Mouse (Mus musculus) midbrain, embryonic 14.5 days (tissue): ENCODE results near the gene Prrt3. TPM values are rescaled to one million over a fixed set of nuclear protein-coding genes. Genes with fewer than 3 reads are reported as not detected.

Experiments
- ATAC-seq: fragments of 200-750 bp; cut with Nextera tagmentation; 2 replicates; pipeline ENCODE4 v1.8.0; 2017; ENCODE audit warnings: moderate number of reproducible peaks, moderate library complexity; ENCODE audit not compliant: low FRiP score, low TSS enrichment
- DNase-seq: peaks from one replicate; pipeline ENCODE4 v3.0.0-alpha.2; 2015
- H3K27ac ChIP-seq: fragments of 300-500 bp; sonication (generic); replicated peaks from 2 replicates; pipeline ENCODE4 v1.5.1; 2014; ENCODE audit warnings: mild to moderate bottlenecking, low read depth, low read length, moderate library complexity
- H3K27me3 ChIP-seq: fragments of 300-500 bp; sonication (generic); 2 replicates; pipeline ENCODE4 v1.6.1; 2014; ENCODE audit warnings: low read length, control low read depth, mixed read lengths; ENCODE audit not compliant: control insufficient read depth, insufficient read depth
- H3K36me3 ChIP-seq: fragments of 300-500 bp; sonication (generic); 2 replicates; pipeline ENCODE4 v1.6.1; 2014; ENCODE audit warnings: low read length, control low read depth; ENCODE audit not compliant: control insufficient read depth, insufficient read depth
- H3K4me1 ChIP-seq: fragments of 300-500 bp; sonication (generic); 2 replicates; pipeline ENCODE4 v1.6.1; 2014; ENCODE audit warnings: mild to moderate bottlenecking, antibody characterized with exemption, low read length, control low read depth; ENCODE audit not compliant: control insufficient read depth, insufficient read depth
- H3K4me2 ChIP-seq: fragments of 300-500 bp; sonication (generic); 2 replicates; pipeline ENCODE4 v1.6.1; 2014; ENCODE audit warnings: mild to moderate bottlenecking, low read length, moderate library complexity
- H3K4me3 ChIP-seq: fragments of 300-500 bp; sonication (generic); replicated peaks from 2 replicates; pipeline ENCODE4 v1.5.1; 2014; ENCODE audit warnings: low read depth, low read length
- H3K9ac ChIP-seq: fragments of 300-500 bp; sonication (generic); replicated peaks from 2 replicates; pipeline ENCODE4 v1.6.1; 2014; ENCODE audit warnings: mild to moderate bottlenecking, low read length, moderate library complexity
- H3K9me3 ChIP-seq: fragments of 300-500 bp; sonication (generic); 2 replicates; pipeline ENCODE4 v1.6.1; 2016; ENCODE audit warnings: low read length, control low read depth, mixed read lengths; ENCODE audit not compliant: control insufficient read depth
- WGBS: fragments of 180-500 bp; shearing (Covaris S2); extraction: QIAGEN DNeasy Blood & Tissue Kit; methylation state at CpG from one replicate; pipeline ENCODE4 v1.1.7; 2014; 5-methylcytosine and 5-hydroxymethylcytosine counted together
- polyA plus RNA-seq: library from polyadenylated mRNA; unstranded; fragments of >200 nt; fragmentation: Nextera tagmentation; extraction: Ambion mirVana; gene quantifications from 2 replicates; pipeline ENCODE4 v1.2.1, GENCODE M21; 2014

The Prrt3 gene
- polyA plus RNA-seq, 1 experiment from 2014 or later, result 8.2 TPM

DNA sequence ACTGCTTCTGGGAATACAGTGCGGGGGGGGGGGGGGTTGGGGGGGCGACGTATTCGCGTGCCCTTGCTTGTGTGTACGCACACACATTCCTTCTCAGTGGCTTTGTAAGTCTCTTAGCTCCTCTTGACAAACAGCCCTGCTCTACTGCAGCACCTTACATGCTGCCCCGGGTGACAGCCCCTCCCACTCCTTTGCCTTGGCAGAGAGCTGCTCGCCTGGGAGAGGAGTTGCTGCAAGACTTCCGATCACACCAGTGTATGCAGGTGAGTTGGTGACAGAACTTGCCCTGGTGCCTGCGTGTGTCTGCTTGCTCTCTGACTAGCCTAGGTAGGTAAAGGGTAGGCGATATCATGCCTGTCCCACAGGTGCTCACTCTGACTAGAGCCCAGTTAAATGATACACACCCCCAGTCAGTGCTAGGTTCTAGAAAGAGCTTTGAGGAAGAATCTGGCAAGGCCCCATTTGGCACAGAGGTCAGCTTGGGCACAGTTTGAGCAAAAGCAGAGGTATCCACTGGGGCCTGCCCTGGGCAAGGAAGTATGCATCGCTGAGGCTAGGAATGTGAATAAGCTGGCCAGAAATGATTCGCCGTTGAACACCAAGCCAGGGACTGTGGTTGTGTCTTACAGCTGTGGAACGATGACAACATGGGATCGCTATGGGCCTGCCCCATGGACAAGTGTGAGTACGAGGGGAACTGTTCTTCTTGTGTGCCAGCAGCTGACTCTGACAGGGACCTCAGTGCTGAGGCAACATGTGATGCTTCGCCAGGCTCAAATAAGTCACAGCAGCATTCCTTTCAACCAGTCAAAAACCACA is 21.0 kb downstream of the Prrt3 start:
- peaks cover 18% of the 10 kb centered on the region for H3K4me1 ChIP-seq
- whole genome bisulfite sequencing, result 58% methylated on average over 18 of the region's 18 CpGs
- H3K4me3 ChIP-seq, result no peak overlapping the region
- no peak overlapping the region for H3K9ac ChIP-seq
- DNase-seq (no peak), ATAC-seq (no peak)
- no peaks in the 10 kb centered on the region for H3K36me3 ChIP-seq
- no peak overlapping the region for H3K27ac ChIP-seq
- H3K4me2 ChIP-seq, result no peak overlapping the region
- H3K9me3 ChIP-seq, result no peaks in the 10 kb centered on the region
- no peaks in the 10 kb centered on the region for H3K27me3 ChIP-seq

DNA sequence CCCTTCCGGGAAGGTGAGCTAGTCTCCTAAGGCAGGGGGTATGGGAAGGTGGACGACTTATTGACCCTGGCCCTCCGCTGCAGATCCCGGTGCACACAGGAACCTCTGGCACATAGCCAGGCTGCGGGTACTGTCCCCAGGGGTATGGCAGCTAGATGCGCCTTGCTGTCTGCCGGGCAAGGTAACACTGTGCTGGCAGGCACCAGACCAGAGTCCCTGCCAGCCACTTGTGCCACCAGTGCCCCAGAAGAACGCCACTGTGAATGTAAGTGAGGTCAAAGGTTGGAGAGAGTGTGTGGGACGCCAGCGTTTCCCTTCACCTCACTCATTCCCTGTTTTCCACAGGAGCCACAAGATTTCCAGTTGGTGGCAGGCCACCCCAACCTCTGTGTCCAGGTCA is 22.8 kb downstream of the Prrt3 start:
- no peak overlapping the region for H3K4me3 ChIP-seq
- no peaks in the 10 kb centered on the region for H3K27me3 ChIP-seq
- no peak overlapping the region for H3K9ac ChIP-seq
- no peak for DNase-seq
- H3K4me2 ChIP-seq, result no peak overlapping the region
- 79% methylated on average over 10 of the region's 10 CpGs for WGBS
- peaks cover 5% of the 10 kb centered on the region for H3K4me1 ChIP-seq
- no peaks in the 10 kb centered on the region for H3K36me3 ChIP-seq
- H3K9me3 ChIP-seq, result no peaks in the 10 kb centered on the region
- ATAC-seq, result no peak
- no peak overlapping the region for H3K27ac ChIP-seq

DNA sequence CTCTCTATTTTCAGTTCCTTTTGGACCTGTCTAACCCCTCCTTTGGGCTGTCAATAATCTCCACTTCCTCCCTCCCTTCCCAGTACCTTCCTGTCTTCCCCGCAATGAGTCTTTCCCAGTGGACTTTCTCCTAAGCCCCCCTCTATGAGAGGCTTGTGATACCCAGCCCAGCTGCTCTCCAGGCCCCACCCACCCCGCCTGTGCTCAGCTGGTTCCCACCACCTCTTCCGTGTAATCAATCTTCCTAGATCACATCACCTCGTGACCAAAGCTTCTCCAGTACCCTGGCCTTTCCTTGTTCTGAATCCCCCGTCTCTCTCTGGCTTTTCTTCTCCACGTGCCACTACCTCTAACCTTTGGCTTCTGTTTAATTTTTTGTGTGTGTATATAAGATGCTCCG is 24.4 kb downstream of the Prrt3 start:
- Histone ChIP-seq H3K4me1 (peaks cover 2% of the 10 kb centered on the region), H3K9me3 (no peaks in the 10 kb centered on the region), H3K4me3 (no peak overlapping the region), H3K27me3 (no peaks in the 10 kb centered on the region), H3K4me2 (no peak overlapping the region), H3K9ac (no peak overlapping the region), H3K36me3 (no peaks in the 10 kb centered on the region), H3K27ac (no peak overlapping the region)
- ATAC-seq, result no peak
- WGBS, result 56% methylated on average over 7 of the region's 7 CpGs
- DNase-seq, result no peak

DNA sequence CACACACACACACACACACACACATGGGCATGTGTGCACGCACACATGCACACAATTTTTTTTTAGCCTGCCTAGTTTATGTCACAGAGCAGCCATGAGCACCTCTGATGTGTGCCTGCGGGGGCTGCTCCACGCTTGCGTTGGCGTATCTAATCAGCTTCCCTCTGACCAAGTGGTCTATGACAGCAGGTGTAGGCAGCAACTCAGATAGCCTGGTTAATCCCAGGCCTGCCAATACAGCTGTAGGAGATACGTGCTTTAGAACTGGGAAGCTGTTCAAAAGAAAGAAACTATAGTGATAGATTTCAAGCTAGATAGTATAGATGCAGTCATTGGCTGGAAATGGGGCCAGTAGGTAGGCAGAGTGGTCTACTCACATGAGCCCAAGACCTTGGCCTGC is 28.0 kb downstream of the Prrt3 start:
- H3K9ac ChIP-seq, result no peak overlapping the region

DNA sequence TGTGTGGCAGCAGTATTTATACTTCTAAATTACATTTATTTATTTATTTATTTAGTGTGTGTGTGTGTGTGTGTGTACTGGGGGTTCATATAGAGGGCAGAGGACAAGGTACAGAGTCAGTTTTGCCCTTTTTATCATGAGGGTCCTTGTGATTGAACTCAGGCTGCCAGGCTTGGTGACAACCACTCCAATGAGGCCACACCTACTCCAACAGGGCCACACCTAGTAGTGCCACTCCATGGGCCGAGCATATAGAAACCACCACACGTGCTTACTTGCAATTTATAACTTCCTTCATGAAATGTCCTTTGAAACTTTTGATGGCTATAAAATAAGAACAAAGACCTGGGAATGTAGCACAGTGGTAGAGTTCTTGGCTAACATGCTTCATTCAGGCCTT is 28.5 kb downstream of the Prrt3 start:
- Histone ChIP-seq H3K4me1 (peaks cover 7% of the 10 kb centered on the region), H3K36me3 (no peaks in the 10 kb centered on the region), H3K9me3 (no peaks in the 10 kb centered on the region), H3K4me3 (no peak overlapping the region), H3K9ac (no peak overlapping the region), H3K27ac (no peak overlapping the region), H3K4me2 (no peak overlapping the region), H3K27me3 (peaks cover 20% of the 10 kb centered on the region)
- ATAC-seq (no peak), DNase-seq (no peak)
- WGBS, result 82% methylated on average over 2 of the region's 2 CpGs

More for the DNA sequence above, 28.0 kb downstream of the Prrt3 start:
- Histone ChIP-seq H3K4me2 (no peak overlapping the region), H3K4me1 (peaks cover 7% of the 10 kb centered on the region), H3K27me3 (peaks cover 20% of the 10 kb centered on the region), H3K9me3 (no peaks in the 10 kb centered on the region), H3K4me3 (no peak overlapping the region), H3K27ac (no peak overlapping the region), H3K36me3 (no peaks in the 10 kb centered on the region)
- DNase-seq (no peak), ATAC-seq (no peak)
- 75% methylated on average over 6 of the region's 6 CpGs for WGBS

DNA sequence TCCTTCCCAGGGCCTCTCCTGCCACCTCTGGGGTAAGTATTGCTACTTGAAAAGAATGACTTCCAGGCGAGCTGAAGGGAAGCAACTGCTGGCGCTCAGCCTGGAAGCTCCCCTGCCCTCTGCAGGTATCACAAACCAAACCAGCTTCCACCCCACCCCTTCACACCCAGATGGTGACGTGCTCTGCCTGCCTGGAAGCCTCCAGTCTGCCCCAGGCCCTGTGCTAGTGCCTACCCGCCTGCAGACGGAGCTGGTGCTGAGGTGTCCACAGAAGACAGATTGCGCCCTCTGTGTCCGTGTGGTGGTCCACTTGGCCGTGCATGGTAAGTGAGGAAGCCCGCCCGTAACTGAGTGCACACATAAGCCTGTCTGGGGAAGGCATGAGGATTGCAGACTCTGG is 29.7 kb downstream of the Prrt3 start:
- Histone ChIP-seq H3K4me3 (no peak overlapping the region), H3K36me3 (no peaks in the 10 kb centered on the region), H3K4me1 (peaks cover 7% of the 10 kb centered on the region), H3K9me3 (no peaks in the 10 kb centered on the region), H3K27ac (no peak overlapping the region), H3K27me3 (peaks cover 20% of the 10 kb centered on the region), H3K9ac (no peak overlapping the region), H3K4me2 (no peak overlapping the region)
- 64% methylated on average over 10 of the region's 10 CpGs for WGBS
- no peak for ATAC-seq
- DNase-seq, result no peak

DNA sequence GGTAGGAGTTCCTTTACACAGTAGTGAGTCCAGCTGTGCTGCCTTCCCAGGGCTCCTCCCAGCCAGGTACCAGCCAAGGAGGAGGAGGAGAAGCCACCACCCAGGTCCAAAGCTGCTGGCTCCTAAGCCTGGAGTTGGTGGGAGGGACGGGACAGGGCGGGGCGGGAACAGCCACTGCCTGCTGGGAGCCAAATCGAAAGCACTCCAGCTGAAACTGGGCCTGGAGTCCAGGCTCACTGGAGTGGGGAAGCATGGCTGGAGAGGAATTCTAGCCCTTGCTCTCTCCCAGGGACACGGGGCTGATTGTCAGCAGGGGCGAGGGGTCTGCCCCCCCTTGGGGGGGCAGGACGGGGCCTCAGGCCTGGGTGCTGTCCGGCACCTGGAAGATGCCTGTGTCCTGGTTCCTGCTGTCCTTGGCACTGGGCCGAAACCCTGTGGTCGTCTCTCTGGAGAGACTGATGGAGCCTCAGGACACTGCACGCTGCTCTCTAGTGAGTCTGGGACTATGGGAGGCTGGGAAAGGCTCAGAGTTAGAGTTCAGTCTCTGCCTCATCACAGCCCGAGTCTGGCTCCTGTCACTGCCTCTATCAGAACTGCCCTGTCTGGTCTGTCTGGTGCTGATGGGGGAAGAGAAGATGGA is 30.3 kb downstream of the Prrt3 start, which contains the start of gene Il17rc:
TSS of gene Il17rc (plus strand) at position 131 of the 640 bp plus-strand sequence.
- Histone ChIP-seq H3K4me3 (no peak within 1 kb of the TSS), H3K27ac (no peak within 1 kb of the TSS), H3K9ac (no peak within 1 kb of the TSS), H3K27me3 (peaks cover 20% of the 10 kb centered on the region), H3K36me3 (no peaks in the 10 kb centered on the region), H3K9me3 (no peaks in the 10 kb centered on the region), H3K4me1 (peaks cover 7% of the 10 kb centered on the region), H3K4me2 (no peak within 1 kb of the TSS; the same call in 1 of the 2 replicates)
- 17% methylated on average over 12 of the region's 12 CpGs for WGBS
- ATAC-seq, result no peak
- DNase-seq, result no peak

DNA sequence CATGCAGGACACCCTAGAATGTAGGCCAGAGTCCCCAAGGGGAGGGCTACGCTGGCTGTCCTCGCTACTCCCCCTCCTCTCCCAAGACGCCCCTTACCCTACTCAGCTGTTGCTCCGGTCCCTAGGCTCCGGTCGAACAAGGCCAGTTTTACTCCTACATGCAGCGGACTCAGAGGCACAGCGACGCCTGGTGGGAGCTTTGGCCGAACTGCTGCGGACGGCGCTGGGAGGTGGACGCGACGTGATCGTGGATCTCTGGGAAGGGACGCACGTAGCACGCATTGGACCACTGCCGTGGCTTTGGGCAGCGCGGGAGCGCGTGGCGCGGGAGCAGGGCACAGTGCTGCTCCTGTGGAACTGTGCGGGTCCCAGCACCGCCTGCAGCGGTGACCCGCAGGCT is 32.3 kb downstream of the Prrt3 start:
- peaks cover 7% of the 10 kb centered on the region for H3K4me1 ChIP-seq
- H3K27ac ChIP-seq, result no peak overlapping the region
- H3K4me3 ChIP-seq, result peak overlapping the region; percentile 32
- no peaks in the 10 kb centered on the region for H3K36me3 ChIP-seq
- peak overlapping the region; percentile 23; the same call in 1 of the 2 replicates for H3K9ac ChIP-seq
- H3K27me3 ChIP-seq, result peaks cover 20% of the 10 kb centered on the region
- peak overlapping the region; percentile 59 for H3K4me2 ChIP-seq
- ATAC-seq, result peak; percentile 59
- no peaks in the 10 kb centered on the region for H3K9me3 ChIP-seq
- peak; percentile 83 for DNase-seq
- under 1% methylated on average over 31 of the region's 31 CpGs for WGBS
